Mouse (Mus musculus) thymus, adult 2 months (tissue): ENCODE measurements at regions not wholly inside any gene's neighbourhood (a gene's known extent, or its start where the extent isn't known, plus 50 kb on each side); places are given as distances from the start of the nearest gene placed in this dataset.

Experiments used
- DNase-seq: peaks from one replicate; pipeline ENCODE4 v3.0.0; 2021
- H3K27ac ChIP-seq: fragments of 200-500 bp; 2 replicates; pipeline ENCODE4 v1.5.1; 2012; ENCODE audit warnings: low read length, control low read depth; ENCODE audit not compliant: control insufficient read depth, insufficient read depth
- H3K27me3 ChIP-seq: fragments of 200-500 bp; 2 replicates; pipeline ENCODE4 v1.6.1; 2012; ENCODE audit warnings: mild to moderate bottlenecking, low read length, moderate library complexity, mixed read lengths; ENCODE audit not compliant: control insufficient read depth, insufficient read depth
- H3K36me3 ChIP-seq: fragments of 200-500 bp; 2 replicates; pipeline ENCODE4 v1.6.1; 2012; ENCODE audit warnings: mild to moderate bottlenecking, low read length, moderate library complexity; ENCODE audit not compliant: control insufficient read depth, insufficient read depth
- H3K4me1 ChIP-seq: fragments of 200-500 bp; replicated peaks from 2 replicates; pipeline ENCODE4 v1.6.1; 2012; ENCODE audit warnings: low read length; ENCODE audit not compliant: control insufficient read depth, insufficient read depth
- H3K4me3 ChIP-seq: fragments of 200-500 bp; 2 replicates; pipeline ENCODE4 v1.5.1; 2012; ENCODE audit warnings: mild to moderate bottlenecking, low read length, control low read depth, moderate library complexity; ENCODE audit not compliant: control insufficient read depth, insufficient read depth
- CTCF ChIP-seq: fragments of 200-500 bp; IDR thresholded peaks from 2 replicates; pipeline ENCODE4 v1.5.1; 2012; ENCODE audit warnings: mild to moderate bottlenecking, control low read depth, low read length, moderate library complexity, borderline replicate concordance; ENCODE audit not compliant: control insufficient read depth, poor library complexity, insufficient read depth; ENCODE audit errors: extremely low read depth
- POLR2A ChIP-seq: fragments of 200-500 bp; IDR thresholded peaks from 2 replicates; pipeline ENCODE4 v1.6.1; 2012; ENCODE audit warnings: mild to moderate bottlenecking, low read length, control low read depth, moderate library complexity; ENCODE audit not compliant: control insufficient read depth, poor library complexity, insufficient read depth; ENCODE audit errors: extremely low read depth
- WGBS: fragments of 180-500 bp; shearing (Covaris S2); methylation state at CpG from one replicate; pipeline ENCODE4 v1.1.7; 2018; 5-methylcytosine and 5-hydroxymethylcytosine counted together

DNA sequence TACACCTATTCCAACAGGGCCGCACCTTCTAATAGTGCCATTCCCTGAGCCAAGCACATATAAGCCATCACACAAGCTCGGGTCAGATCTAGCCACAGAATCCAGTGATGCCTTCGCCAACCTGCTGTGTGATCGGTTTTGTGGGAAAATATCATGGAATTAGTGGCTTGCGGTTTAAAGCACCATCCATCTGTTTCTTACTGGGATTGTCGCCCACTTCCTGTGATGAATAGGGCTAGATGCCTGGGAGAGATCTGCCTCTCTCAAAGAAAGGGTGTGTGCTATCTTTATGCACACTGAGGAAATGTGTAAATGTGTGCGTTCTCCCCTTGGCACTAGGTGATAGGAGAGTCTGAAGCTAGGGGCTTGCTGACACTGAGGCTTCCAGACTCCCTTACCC lies 154.5 kb upstream of the Smim23 start:
- no peak overlapping the region for H3K27ac ChIP-seq
- no peak overlapping the region for H3K4me3 ChIP-seq
- 93% methylated on average over 7 of the region's 7 CpGs for WGBS
- no peaks in the 10 kb centered on the region for H3K27me3 ChIP-seq
- no peak for TF ChIP-seq CTCF
- no peak for TF ChIP-seq POLR2A
- no peaks in the 10 kb centered on the region for H3K4me1 ChIP-seq
- no peaks in the 10 kb centered on the region for H3K36me3 ChIP-seq
- no peak for DNase-seq

DNA sequence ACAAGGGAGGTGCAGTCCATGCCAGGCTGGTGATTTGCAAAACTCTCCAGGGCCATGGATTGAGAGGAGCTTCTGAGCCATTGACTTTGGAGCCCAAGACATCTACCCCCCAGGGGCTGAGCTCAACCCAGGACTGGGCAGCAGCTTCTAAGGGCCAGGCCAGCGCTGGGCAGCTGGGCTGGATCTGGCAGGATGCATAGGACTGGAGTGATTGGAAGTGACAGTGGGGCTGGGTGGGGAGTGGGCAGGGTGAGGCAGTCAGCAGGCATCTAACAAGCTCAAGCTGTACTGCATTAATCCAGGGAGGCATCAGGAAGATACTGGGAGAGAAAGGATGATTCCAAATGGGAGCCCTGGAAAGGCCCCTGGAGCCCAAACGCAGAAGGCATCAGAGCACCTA lies 152.2 kb upstream of the Smim23 start:
- Histone ChIP-seq H3K4me1 (no peaks in the 10 kb centered on the region), H3K27ac (no peak overlapping the region), H3K36me3 (no peaks in the 10 kb centered on the region), H3K27me3 (no peaks in the 10 kb centered on the region), H3K4me3 (no peak overlapping the region)
- 77% methylated on average over 2 of the region's 2 CpGs for WGBS
- no peak for DNase-seq
- TF ChIP-seq POLR2A (no peak), CTCF (no peak)

DNA sequence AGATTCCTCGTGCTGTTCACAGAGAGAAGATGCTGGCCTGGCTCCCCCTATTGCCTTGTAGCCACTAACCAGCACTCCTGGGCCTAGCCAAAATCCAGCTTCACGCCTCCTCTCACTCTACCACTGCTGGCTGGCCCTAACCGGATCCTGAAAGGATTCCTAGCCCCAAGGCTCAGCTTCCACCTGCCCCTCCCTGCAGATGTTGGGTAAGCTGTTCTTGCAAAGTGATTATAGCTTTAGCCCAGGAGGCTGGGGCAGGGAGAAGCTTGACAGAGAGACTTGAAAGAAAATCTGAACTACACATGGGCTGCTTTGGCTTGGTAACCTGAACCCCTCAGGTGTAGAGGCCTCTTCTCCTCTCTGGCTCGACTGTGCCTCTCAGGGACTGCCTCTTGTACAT lies 149.0 kb upstream of the Smim23 start:
- 87% methylated on average over 4 of the region's 4 CpGs for WGBS
- H3K27ac ChIP-seq, result no peak overlapping the region
- no peaks in the 10 kb centered on the region for H3K4me1 ChIP-seq
- H3K27me3 ChIP-seq, result no peaks in the 10 kb centered on the region
- no peaks in the 10 kb centered on the region for H3K36me3 ChIP-seq
- TF ChIP-seq CTCF (no peak), POLR2A (no peak)
- no peak for DNase-seq
- H3K4me3 ChIP-seq, result no peak overlapping the region

DNA sequence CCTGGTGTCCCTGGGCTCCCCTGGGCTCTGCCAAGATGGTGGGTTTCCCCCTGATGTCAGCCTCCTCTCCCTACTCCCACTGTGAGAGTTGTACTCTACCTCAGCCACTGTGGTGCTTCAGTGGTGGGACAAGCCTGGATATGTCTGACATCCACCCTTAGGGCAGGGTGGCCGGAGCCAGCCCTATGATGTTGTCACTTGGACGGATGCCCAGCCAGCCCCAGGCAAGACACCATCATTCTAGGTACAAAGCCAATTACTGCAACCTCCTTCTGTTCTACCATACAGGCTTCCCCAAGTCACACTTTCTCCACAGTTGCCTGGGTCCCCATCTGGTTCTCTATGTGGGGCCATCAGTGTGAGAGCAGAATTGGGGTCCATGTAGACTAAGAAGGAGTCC lies 141.0 kb upstream of the Smim23 start:
- no peaks in the 10 kb centered on the region for H3K36me3 ChIP-seq
- H3K27me3 ChIP-seq, result no peaks in the 10 kb centered on the region
- no peak for DNase-seq
- no peaks in the 10 kb centered on the region for H3K4me1 ChIP-seq
- TF ChIP-seq POLR2A (no peak), CTCF (no peak)
- WGBS, result 94% methylated on average over 2 of the region's 2 CpGs
- H3K4me3 ChIP-seq, result no peak overlapping the region
- no peak overlapping the region for H3K27ac ChIP-seq

DNA sequence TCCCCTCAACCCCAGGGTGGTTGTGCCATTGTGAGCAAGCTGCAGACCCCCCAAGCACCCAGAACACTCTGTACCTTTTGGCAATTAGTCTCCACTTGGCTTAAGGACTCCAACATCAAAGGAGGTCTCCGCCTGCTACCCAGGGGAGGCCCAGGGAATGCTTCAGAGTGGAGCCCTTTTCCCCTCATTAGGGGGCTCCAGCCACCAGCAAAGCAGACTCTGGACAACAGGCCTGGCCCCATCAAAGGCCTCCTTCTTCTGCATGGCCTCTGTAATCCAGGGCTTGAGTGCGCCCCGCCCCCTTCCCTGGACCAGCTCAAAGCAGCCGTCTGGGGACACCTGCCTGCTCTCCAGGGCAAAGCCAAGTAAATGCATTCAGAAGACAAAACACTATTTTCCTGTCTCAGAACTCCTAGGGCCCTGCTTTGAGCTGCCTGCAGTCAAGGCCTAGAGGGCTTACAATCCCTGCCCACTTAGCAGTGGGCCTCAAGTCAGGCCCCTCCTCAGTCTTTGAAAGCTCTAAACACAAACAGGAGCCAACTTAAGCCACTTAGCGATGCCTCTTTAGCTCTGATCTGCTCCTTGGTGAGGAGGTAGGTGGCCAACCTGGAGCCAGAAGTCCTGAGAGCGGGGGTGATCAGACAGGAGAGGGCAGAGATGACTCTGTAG lies 139.4 kb upstream of the Smim23 start:
- no peak for DNase-seq
- Histone ChIP-seq H3K4me1 (no peaks in the 10 kb centered on the region), H3K27ac (no peak overlapping the region), H3K36me3 (no peaks in the 10 kb centered on the region), H3K4me3 (no peak overlapping the region), H3K27me3 (no peaks in the 10 kb centered on the region)
- TF ChIP-seq CTCF, result no peak
- no peak for TF ChIP-seq POLR2A
- WGBS, result 82% methylated on average over 6 of the region's 6 CpGs

DNA sequence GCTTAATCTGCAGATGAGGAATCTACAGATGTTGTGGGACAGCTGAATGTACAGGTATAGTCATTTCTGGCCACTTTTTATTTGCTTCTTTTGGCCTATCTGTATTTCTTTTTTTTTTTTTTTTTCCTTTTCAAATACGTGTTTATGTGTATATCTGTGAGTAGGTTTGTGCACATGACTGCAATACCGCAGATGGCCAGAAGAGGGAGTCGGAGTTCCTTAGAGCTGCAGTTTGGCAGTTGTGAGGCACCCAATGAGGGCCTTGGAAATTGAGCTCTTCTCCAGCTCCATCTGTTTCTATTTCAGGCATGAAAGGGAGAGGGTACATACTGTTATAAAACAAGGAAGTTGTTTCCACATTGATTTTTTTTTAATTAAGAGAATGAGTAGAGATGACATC lies 137.2 kb upstream of the Smim23 start:
- Histone ChIP-seq H3K27ac (no peak overlapping the region), H3K36me3 (no peaks in the 10 kb centered on the region), H3K4me1 (no peaks in the 10 kb centered on the region), H3K4me3 (no peak overlapping the region), H3K27me3 (no peaks in the 10 kb centered on the region)
- TF ChIP-seq POLR2A (no peak), CTCF (no peak)
- 72% methylated on average over 3 of the region's 3 CpGs for WGBS
- DNase-seq, result no peak

DNA sequence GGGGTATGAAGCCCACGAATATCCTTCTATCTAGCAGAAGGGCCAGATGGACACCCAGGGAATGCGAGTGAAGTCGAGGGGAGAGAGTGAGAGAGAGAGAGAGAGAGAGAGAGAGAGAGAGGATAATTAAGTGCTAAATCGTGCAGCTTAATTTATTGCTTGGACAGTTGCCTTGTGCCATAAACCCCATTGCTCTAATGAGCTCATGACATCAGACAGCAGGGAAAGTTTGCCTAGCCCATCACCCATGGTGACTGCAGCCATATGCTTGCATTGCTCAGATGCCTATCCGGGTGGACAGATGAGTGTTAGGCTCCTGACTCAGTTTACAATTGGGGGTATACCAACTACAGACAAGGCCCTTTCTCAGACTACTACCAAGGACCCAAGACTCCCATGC lies 134.6 kb upstream of the Smim23 start:
- Histone ChIP-seq H3K27me3 (no peaks in the 10 kb centered on the region), H3K4me1 (no peaks in the 10 kb centered on the region), H3K4me3 (no peak overlapping the region), H3K36me3 (no peaks in the 10 kb centered on the region), H3K27ac (no peak overlapping the region)
- TF ChIP-seq CTCF (no peak), POLR2A (no peak)
- DNase-seq, result no peak
- 77% methylated on average over 5 of the region's 5 CpGs for WGBS
